Mouse (Mus musculus) gonadal fat pad, adult 2 months (tissue): ENCODE results near the gene Ttll13. TPM values are rescaled to one million over a fixed set of nuclear protein-coding genes. Genes with fewer than 3 reads are reported as not detected.

Source experiments
- DNase-seq: peaks from one replicate; pipeline ENCODE4 v3.0.0-alpha.2; 2012; ENCODE audit warnings: low read depth
- polyA plus RNA-seq: library from polyadenylated mRNA; depleted of rRNA; stranded (reverse); fragments of >200 nt; gene quantifications from 2 replicates; pipeline ENCODE4 v1.2.3, GENCODE M21; 2012

Gene Ttll13
- polyA plus RNA-seq, 1 experiment = 3.3 TPM

- DNase-seq = no peak
These were observed 21.6 kb downstream of the Ttll13 start for GRCm38 (mm10) chr7:80267764-80268163.

- peak; percentile 52 for DNase-seq
These were observed 22.9 kb downstream of the Ttll13 start, which contains the start of gene Vps33b for GRCm38 (mm10) chr7:80268897-80269750. Gene Vps33b (plus strand): TSS chr7:80269649.

DNA sequence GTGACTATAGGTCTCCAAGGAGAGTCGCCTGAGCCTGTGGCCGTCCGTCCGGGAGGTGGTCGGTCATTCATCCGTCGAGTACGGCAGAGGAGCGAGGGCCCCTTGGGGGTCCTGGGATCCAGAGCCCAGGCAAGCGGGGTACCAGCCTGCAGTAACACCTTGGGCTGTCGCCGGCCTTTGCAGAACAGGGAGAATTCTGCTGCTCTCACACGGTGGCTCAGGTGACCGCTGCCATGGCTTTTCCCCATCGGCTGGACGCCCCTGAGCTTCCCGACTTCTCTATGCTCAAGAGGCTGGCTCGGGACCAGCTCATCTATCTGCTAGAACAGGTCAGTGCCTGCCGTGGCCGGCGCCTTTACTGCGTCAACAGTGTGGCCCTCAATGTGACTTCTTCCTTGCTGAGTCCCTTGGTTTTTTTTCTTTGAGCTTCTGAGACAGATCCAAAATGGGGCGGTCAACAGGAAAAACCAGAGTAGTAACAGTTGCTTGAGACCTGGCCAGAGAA, 23.6 kb downstream of the Ttll13 start:
- no peak for DNase-seq

- no peak for DNase-seq
These were observed 27.3 kb downstream of the Ttll13 start for GRCm38 (mm10) chr7:80273456-80273855.

DNA sequence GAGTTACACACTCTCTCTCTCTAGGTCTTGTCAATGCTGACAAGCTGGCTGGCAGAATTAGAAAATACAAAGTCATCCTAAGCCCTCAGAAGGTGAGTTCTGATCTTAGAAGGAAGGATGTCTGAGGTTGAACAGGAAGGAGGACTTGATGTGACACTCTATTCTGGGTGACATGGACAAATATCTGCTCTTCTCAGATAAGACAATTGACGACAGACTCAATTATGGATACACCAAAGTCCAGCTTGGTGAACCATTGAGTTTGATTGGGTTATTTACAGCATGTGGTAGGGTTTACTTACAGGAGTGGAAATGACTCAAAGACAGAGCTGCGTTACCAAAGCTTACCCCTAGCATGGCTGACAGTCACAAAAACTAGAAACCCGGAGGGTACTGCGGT, 30.2 kb downstream of the Ttll13 start:
- DNase-seq = no peak

DNA sequence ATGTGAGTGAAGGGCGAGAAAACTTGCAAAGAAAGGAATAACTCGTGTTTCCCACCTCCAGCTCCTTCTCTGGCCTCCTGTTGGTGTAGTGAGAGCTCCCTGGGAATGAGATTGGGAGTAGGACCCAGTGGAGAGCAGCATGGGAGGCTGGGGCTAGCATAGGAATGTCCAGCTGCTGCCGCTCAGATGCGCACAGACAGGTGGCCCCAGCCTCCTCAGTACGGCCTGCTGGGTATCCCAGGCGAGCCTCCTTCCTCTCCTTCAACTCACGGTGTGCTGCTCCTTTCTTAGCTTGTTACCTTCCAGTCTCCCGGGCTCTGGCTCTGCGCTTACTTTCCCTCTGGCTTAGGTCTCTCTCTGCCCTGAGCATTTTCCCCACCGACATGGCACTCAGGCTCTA, 33.9 kb downstream of the Ttll13 start:
- no peak for DNase-seq

DNA sequence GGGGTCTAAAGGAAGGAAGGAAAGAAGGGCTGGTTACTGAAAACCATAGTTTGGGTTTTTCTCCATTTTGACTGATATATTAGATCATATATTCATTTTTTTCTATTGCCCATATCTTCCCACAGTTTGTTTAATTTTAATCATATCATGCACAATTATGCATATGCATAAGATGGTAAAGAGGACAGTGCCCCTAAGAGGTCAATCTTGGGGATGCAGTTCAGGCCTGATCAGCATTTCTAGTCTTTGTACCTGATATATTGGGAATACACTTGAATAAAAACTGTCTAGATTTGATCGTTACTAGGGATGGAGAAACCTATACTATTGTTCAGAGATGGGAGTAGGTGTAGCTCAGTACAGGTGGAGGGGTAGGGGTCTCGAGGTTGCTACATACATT, 34.8 kb downstream of the Ttll13 start:
- DNase-seq = no peak

- no peak for DNase-seq
These were observed 35.5 kb downstream of the Ttll13 start for GRCm38 (mm10) chr7:80281646-80282045.

- no peak for DNase-seq
These were observed 37.2 kb downstream of the Ttll13 start for GRCm38 (mm10) chr7:80283226-80283918.

- no peak for DNase-seq
These were observed 38.2 kb downstream of the Ttll13 start for GRCm38 (mm10) chr7:80284391-80284790.

DNA sequence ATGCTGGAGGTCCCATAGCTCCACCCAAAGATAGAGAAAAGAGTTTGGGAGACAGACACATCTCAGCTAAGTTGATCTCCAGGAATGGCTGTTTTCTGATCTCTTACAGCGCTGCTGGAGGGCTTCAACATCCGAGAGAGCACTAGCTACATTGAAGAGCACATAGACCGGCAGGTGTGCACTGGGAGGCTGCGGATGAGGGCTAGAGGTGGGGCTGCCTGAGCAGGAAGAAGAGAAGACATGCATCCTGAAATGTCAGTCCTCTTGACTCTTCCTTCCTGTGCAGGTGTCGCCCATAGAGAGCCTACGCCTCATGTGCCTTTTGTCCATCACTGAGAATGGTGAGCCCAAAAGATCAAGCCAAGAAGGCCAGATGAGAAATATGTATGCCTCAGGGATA, 39.5 kb downstream of the Ttll13 start:
- DNase-seq = no peak

DNA sequence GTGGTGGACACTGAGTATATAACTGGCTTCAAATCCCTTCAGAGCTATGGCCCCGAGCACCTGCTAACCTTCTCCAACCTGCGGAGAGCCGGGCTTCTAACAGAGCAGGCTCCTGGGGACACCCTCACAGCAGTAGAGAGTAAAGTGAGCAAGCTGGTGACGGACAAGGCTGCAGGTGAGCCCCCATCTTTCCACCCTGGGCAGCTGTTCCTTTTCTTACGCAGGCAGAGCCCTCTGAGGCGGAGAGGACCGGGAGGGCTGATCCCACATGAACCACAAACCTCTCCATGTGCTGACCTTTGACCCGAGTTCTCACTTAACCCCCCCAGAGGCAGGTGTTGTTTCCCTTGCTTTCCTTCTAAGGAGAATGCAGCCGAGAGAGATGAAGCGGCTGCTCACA, 41.6 kb downstream of the Ttll13 start:
- no peak for DNase-seq

- peak; percentile 70 for DNase-seq
These were observed 48.0 kb downstream of the Ttll13 start, which contains the start of gene Prc1 for GRCm38 (mm10) chr7:80294062-80294763. Gene Prc1 (plus strand): TSS chr7:80294450.

- DNase-seq = no peak
These were observed 48.8 kb downstream of the Ttll13 start for GRCm38 (mm10) chr7:80294764-80295648.

DNA sequence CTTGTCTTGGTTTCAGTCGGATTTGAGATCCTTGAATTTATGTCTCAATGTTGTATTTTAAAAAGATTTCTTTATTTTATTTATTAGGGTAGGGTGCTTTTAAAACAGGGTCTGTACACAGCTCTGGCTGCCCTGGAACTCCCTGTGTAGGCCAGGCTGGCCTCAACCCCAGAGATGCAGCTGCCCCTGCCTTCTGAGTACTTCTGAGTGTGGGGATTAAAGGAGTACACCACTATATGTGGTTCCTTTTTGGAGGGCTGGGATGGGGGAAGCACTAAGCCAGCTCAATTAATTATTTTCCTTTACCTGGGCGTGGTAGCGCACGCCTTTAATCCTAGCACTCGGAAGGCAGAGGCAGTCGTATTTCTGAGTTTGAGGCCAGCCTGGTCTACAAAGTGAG, 50.3 kb downstream of the Ttll13 start:
- DNase-seq = no peak

GRCm38 (mm10) chr7:80297041-80297440, 50.9 kb downstream of the Ttll13 start:
- no peak for DNase-seq

GRCm38 (mm10) chr7:80298754-80299153, 52.6 kb downstream of the Ttll13 start:
- no peak for DNase-seq

- no peak for DNase-seq
These were observed 53.4 kb downstream of the Ttll13 start for GRCm38 (mm10) chr7:80299568-80299967.

- DNase-seq = no peak
These were observed 55.3 kb downstream of the Ttll13 start for GRCm38 (mm10) chr7:80301522-80301921.

- no peak for DNase-seq
These were observed 61.6 kb downstream of the Ttll13 start for GRCm38 (mm10) chr7:80307766-80308165.
